Mouse (Mus musculus) intestine, postnatal 0 days (tissue): ENCODE results near the gene Zbtb20. TPM values are rescaled to one million over a fixed set of nuclear protein-coding genes. Genes with fewer than 3 reads are reported as not detected.

ENCODE experiments used
- ATAC-seq: fragments of 200-750 bp; cut with Nextera tagmentation; 2 replicates; pipeline ENCODE4 v1.8.0; 2017; ENCODE audit warnings: mild to moderate bottlenecking, moderate TSS enrichment, moderate library complexity
- H3K27ac ChIP-seq: fragments of 300-500 bp; sonication (generic); 2 replicates; pipeline ENCODE4 v1.5.1; 2014; ENCODE audit warnings: mild to moderate bottlenecking, low read depth, low read length, moderate library complexity
- H3K27me3 ChIP-seq: fragments of 300-500 bp; sonication (generic); replicated peaks from 2 replicates; pipeline ENCODE4 v1.6.1; 2014; ENCODE audit warnings: low read length, mixed read lengths; ENCODE audit not compliant: control insufficient read depth, insufficient read depth
- H3K36me3 ChIP-seq: fragments of 300-500 bp; sonication (generic); 2 replicates; pipeline ENCODE4 v1.6.1; 2014; ENCODE audit warnings: mild to moderate bottlenecking, moderate library complexity; ENCODE audit not compliant: control insufficient read depth, insufficient read depth
- H3K4me1 ChIP-seq: fragments of 300-500 bp; sonication (generic); replicated peaks from 2 replicates; pipeline ENCODE4 v1.6.1; 2014; ENCODE audit warnings: antibody characterized with exemption, low read length, mixed read lengths; ENCODE audit not compliant: control insufficient read depth, insufficient read depth
- H3K4me2 ChIP-seq: fragments of 300-500 bp; sonication (generic); replicated peaks from 2 replicates; pipeline ENCODE4 v1.6.1; 2014; ENCODE audit warnings: low read depth, mild to moderate bottlenecking, moderate library complexity
- H3K4me3 ChIP-seq: fragments of 300-500 bp; sonication (generic); 2 replicates; pipeline ENCODE4 v1.5.1; 2014; ENCODE audit warnings: low read depth, low read length
- H3K9ac ChIP-seq: fragments of 300-500 bp; sonication (generic); 2 replicates; pipeline ENCODE4 v1.6.1; 2014; ENCODE audit warnings: mild to moderate bottlenecking, low read depth, low read length
- H3K9me3 ChIP-seq: fragments of 300-500 bp; sonication (generic); 2 replicates; pipeline ENCODE4 v1.6.1; 2016; ENCODE audit warnings: mixed run types; ENCODE audit not compliant: control insufficient read depth
- CTCF ChIP-seq: sonication (generic); IDR thresholded peaks from 2 replicates; pipeline ENCODE4 v1.5.1; 2016; ENCODE audit warnings: low read depth, mild to moderate bottlenecking, control low read depth, antibody characterized with exemption, moderate library complexity
- WGBS: fragments of 180-500 bp; shearing (Covaris S2); extraction: QIAGEN DNeasy Blood & Tissue Kit; methylation state at CpG from one replicate; pipeline ENCODE4 v1.1.7; 2014; 5-methylcytosine and 5-hydroxymethylcytosine counted together
- polyA plus RNA-seq: library from polyadenylated mRNA; unstranded; fragments of >200 nt; fragmentation: Nextera tagmentation; extraction: Ambion mirVana; gene quantifications from 2 replicates; pipeline ENCODE4 v1.2.1, GENCODE M21; 2015

Zbtb20 gene
- polyA plus RNA-seq, 1 experiment from 2014 or later: 10.6 TPM

GRCm38 (mm10) chr16:43080923-43081702 lies 205.4 kb downstream of the Zbtb20 start:
- Histone ChIP-seq H3K27me3 (no peaks in the 10 kb centered on the region), H3K36me3 (no peaks in the 10 kb centered on the region), H3K4me2 (0 out of 2 replicates have a peak overlapping the region, but pooled peaks have one; percentile 21), H3K9me3 (no peaks in the 10 kb centered on the region), H3K4me1 (0 out of 2 replicates have a peak, but pooled peaks cover 6% of the 10 kb centered on the region), H3K4me3 (no peak overlapping the region), H3K9ac (no peak overlapping the region), H3K27ac (no peak overlapping the region)
- WGBS: 36% methylated on average over 5 of the region's 5 CpGs
- TF ChIP-seq CTCF: no peak
- no peak; the same call in 1 of the 2 replicates for ATAC-seq

GRCm38 (mm10) chr16:43081995-43082394 lies 206.3 kb downstream of the Zbtb20 start:
- no peak overlapping the region for H3K9ac ChIP-seq
- 82% methylated on average over 6 of the region's 6 CpGs for WGBS
- H3K36me3 ChIP-seq: no peaks in the 10 kb centered on the region
- H3K9me3 ChIP-seq: no peaks in the 10 kb centered on the region
- no peak for ATAC-seq
- H3K4me2 ChIP-seq: no peak overlapping the region
- H3K27ac ChIP-seq: no peak overlapping the region
- no peak overlapping the region for H3K4me3 ChIP-seq
- 0 out of 2 replicates have a peak, but pooled peaks cover 6% of the 10 kb centered on the region for H3K4me1 ChIP-seq
- no peaks in the 10 kb centered on the region for H3K27me3 ChIP-seq
- no peak for TF ChIP-seq CTCF

DNA sequence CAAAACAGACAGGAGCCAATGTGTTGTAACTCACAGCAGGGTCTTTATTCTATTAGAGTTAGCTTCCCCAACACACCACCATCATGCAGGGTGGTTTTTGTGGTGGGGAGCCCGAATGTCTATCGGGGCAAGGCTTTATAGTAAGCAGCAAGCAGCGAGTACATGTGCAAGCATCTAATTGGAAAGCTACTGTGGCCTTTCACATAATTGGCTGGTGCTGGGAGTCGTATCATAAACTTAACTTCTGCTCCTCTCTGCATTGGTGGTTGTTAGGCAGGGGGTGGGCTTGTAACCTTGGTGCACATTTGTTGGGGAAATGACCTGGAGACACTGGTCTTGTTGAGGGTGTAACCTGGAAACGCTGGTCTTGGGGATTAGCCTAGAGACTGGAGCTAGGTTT lies 207.1 kb downstream of the Zbtb20 start:
- Histone ChIP-seq H3K4me1 (0 out of 2 replicates have a peak, but pooled peaks cover 6% of the 10 kb centered on the region), H3K27ac (no peak overlapping the region), H3K9me3 (no peaks in the 10 kb centered on the region), H3K4me3 (no peak overlapping the region), H3K36me3 (no peaks in the 10 kb centered on the region), H3K4me2 (no peak overlapping the region), H3K9ac (no peak overlapping the region), H3K27me3 (no peaks in the 10 kb centered on the region)
- no peak for ATAC-seq
- no peak for TF ChIP-seq CTCF
- 86% methylated on average over 5 of the region's 5 CpGs for WGBS

GRCm38 (mm10) chr16:43090188-43090587 lies 214.5 kb downstream of the Zbtb20 start:
- TF ChIP-seq CTCF: no peak
- Histone ChIP-seq H3K9ac (no peak overlapping the region), H3K9me3 (no peaks in the 10 kb centered on the region), H3K4me1 (0 out of 2 replicates have a peak, but pooled peaks cover 4% of the 10 kb centered on the region), H3K4me2 (no peak overlapping the region; the same call in 1 of the 2 replicates), H3K27me3 (no peaks in the 10 kb centered on the region), H3K4me3 (no peak overlapping the region), H3K27ac (no peak overlapping the region), H3K36me3 (no peaks in the 10 kb centered on the region)
- ATAC-seq: no peak
- WGBS: 44% methylated on average over 3 of the region's 3 CpGs

DNA sequence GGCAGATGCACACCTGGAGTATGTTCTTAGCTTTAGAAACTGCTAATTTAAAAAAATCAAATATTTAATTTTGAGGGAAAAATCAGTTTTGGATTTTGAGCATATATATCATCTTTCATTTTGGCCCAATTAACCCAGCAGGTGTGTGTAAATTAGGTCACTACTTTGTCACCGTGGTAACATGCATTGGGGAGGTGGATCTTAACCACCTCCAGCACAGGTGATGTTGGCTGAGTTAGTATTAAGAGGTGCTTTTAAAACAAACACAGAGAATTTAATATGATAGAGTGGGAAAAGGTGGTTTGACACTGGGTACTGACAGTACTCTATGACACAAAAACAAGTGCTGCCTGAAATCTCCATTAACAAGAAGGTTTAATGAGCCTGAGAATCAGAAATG lies 218.5 kb downstream of the Zbtb20 start:
- Histone ChIP-seq H3K4me1 (0 out of 2 replicates have a peak, but pooled peaks cover 4% of the 10 kb centered on the region), H3K9me3 (no peaks in the 10 kb centered on the region), H3K27me3 (no peaks in the 10 kb centered on the region), H3K27ac (no peak overlapping the region), H3K4me2 (no peak overlapping the region), H3K4me3 (no peak overlapping the region), H3K9ac (no peak overlapping the region), H3K36me3 (no peaks in the 10 kb centered on the region)
- no peak for ATAC-seq
- WGBS: 93% methylated on average over 1 of the region's 1 CpGs
- TF ChIP-seq CTCF: no peak

GRCm38 (mm10) chr16:43094756-43095155 lies 219.1 kb downstream of the Zbtb20 start:
- H3K4me2 ChIP-seq: no peak overlapping the region
- H3K27ac ChIP-seq: no peak overlapping the region
- no peaks in the 10 kb centered on the region for H3K36me3 ChIP-seq
- ATAC-seq: no peak
- WGBS: 90% methylated on average over 6 of the region's 6 CpGs
- no peak for TF ChIP-seq CTCF
- no peak overlapping the region for H3K4me3 ChIP-seq
- no peaks in the 10 kb centered on the region for H3K9me3 ChIP-seq
- H3K4me1 ChIP-seq: 0 out of 2 replicates have a peak, but pooled peaks cover 4% of the 10 kb centered on the region
- no peak overlapping the region for H3K9ac ChIP-seq
- H3K27me3 ChIP-seq: no peaks in the 10 kb centered on the region
